ENCODE assay signal across 9 mouse cellular contexts in the genomic region with DNA sequence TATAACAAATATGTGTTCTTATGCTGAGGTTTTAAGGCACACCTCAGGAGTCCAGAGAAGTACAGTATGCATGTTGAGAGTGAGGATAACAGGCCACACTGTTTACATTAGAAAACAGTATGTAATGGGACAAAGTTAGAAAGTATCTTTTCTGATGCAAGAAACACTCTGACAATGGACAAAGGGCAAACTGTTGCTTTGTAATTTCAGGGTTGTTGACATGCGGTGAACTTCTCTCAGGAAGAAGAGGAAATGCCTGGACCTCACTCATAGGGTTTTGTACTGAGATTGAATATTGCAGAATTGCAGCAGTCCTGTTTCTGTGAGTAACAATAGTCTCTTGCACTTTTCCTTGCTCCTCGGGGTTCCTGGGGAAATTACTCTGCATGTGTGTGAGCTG. TPM values are rescaled to one million over a fixed set of nuclear protein-coding genes. Genes with fewer than 3 reads are reported as not detected.
A peak's percentile ranks its signal among the peaks of the same experiment; 100 is the strongest.
DNase-seq lines count a peak whose midpoint lies in the region; ATAC-seq and TF ChIP-seq lines count a peak whose summit lies in the region.
"Had no signal": no experiment of that assay in that cellular context is flagged by ENCODE, and none has a peak within 500 bp of the region (broad histone marks: within the 10 kb centered on the region; RNA-seq: fewer than 3 reads in every experiment).

No protein-coding gene starts in this region.

- TF ChIP-seq CTCF in bone marrow macrophage, adult 2 months (IDR thresholded peaks at IDR 0.05; ENCODE audit: low read depth, low read length), result no peak

- H3K4me2 ChIP-seq in hindbrain, embryonic 15.5 days, result peak overlapping the region; percentile 68

- no peaks in the 10 kb centered on the region for H3K9me3 ChIP-seq in erythroblast, embryonic 14.5 days (ENCODE audit: control insufficient read depth, low read length)
- H3K9me3 ChIP-seq in hindbrain, embryonic 15.5 days, result no peaks in the 10 kb centered on the region

- H3K9ac ChIP-seq in hindbrain, embryonic 15.5 days, result peak overlapping the region; percentile 59

- H3K4me3 ChIP-seq in erythroblast, embryonic 14.5 days (replicated peaks), result peak overlapping the region; percentile 66
- 0 out of 2 replicates have a peak overlapping the region, but pooled peaks have one; percentile 23 for H3K4me3 ChIP-seq in bone marrow macrophage, adult 2 months (ENCODE audit: insufficient read depth, low read length)
- peak overlapping the region; percentile 52 for H3K4me3 ChIP-seq in hindbrain, embryonic 15.5 days

- no peak overlapping the region for H3K27ac ChIP-seq in bone marrow macrophage, adult 2 months (ENCODE audit: insufficient read depth, low read depth, low read length)
- no peak overlapping the region for H3K27ac ChIP-seq in hindbrain, embryonic 15.5 days (replicated peaks)

- peaks cover 53% of the 10 kb centered on the region for H3K4me1 ChIP-seq in erythroblast, embryonic 14.5 days (ENCODE audit: control insufficient read depth)
- peaks cover 3% of the 10 kb centered on the region; the same call in 1 of the 2 replicates for H3K4me1 ChIP-seq in bone marrow macrophage, adult 2 months (ENCODE audit: control insufficient read depth, insufficient read depth, low read length)
- peaks cover 15% of the 10 kb centered on the region for H3K4me1 ChIP-seq in hindbrain, embryonic 15.5 days (replicated peaks)

- DNase-seq in right cerebral cortex, postnatal 10 days (ENCODE audit: low spot score in 2 of 2), result no peak
- DNase-seq in kidney, adult 9 months, result no peak
- DNase-seq in kidney, postnatal 10 days, result no peak

- peaks cover 33% of the 10 kb centered on the region for H3K36me3 ChIP-seq in erythroblast, embryonic 14.5 days (ENCODE audit: control insufficient read depth)
- peaks cover 8% of the 10 kb centered on the region for H3K36me3 ChIP-seq in hindbrain, embryonic 15.5 days

- TF ChIP-seq POLR2A in bone marrow macrophage, adult 2 months (IDR thresholded peaks at IDR 0.05; ENCODE audit: borderline replicate concordance, low read depth, low read length), result no peak

- 22% methylated on average over 2 of the region's 2 CpGs for WGBS in hindbrain, embryonic 15.5 days

- no peaks in the 10 kb centered on the region for H3K27me3 ChIP-seq in erythroblast, embryonic 14.5 days (ENCODE audit: control insufficient read depth)
- H3K27me3 ChIP-seq in hindbrain, embryonic 15.5 days, result no peaks in the 10 kb centered on the region

- ATAC-seq in erythroblast, adult 5-6 weeks (replicated peaks; ENCODE audit: low FRiP score, poor library complexity, severe bottlenecking), result no peak
- no peak for ATAC-seq in hindbrain, embryonic 15.5 days (ENCODE audit: low FRiP score, low read depth)
- ATAC-seq in megakaryocyte-erythroid progenitor cell, adult 5-6 weeks (replicated peaks; ENCODE audit: low FRiP score, low TSS enrichment, poor library complexity, severe bottlenecking), result 0 out of 2 replicates have a peak, but pooled peaks have one; percentile 24

RNA-seq across cellular contexts. Expression of a gene that starts 0.9 kb away (rescaled TPM):
- polyA plus RNA-seq in erythroblast, embryonic 14.5 days (2012), result 0.02 and 0.03 TPM in 2 replicates
- total RNA-seq in erythroblast, adult 5-6 weeks (2015; ENCODE audit: low replicate concordance), result 0.63 and 10.2 TPM in 2 replicates
- 2.0 and 3.6 TPM in 2 replicates for total RNA-seq in erythroblast, adult 5-6 weeks (2017; ENCODE audit: low replicate concordance)
- 7.1 and 7.7 TPM in 2 replicates for polyA plus RNA-seq in bone marrow macrophage, adult 2 months (2012; ENCODE audit: insufficient read depth, insufficient read length, missing spikeins)
- 11.0 and 12.2 TPM in 2 replicates for polyA plus RNA-seq in hindbrain, embryonic 15.5 days (2015; fragmentation: Nextera tagmentation; extraction: Ambion mirVana)
- total RNA-seq in megakaryocyte-erythroid progenitor cell, adult 5-6 weeks (2014; fragmentation: Nextera tagmentation), result 8.0 and 9.4 TPM in 2 replicates
- total RNA-seq in megakaryocyte-erythroid progenitor cell, adult 5-6 weeks (2017), result 6.2 and 7.2 TPM in 2 replicates

RNA-seq across cellular contexts. Expression of a gene that starts 16.7 kb away (rescaled TPM):
- not detected in 2 replicates for polyA plus RNA-seq in erythroblast, embryonic 14.5 days (2012)
- total RNA-seq in erythroblast, adult 5-6 weeks (2015; ENCODE audit: low replicate concordance), result not detected in 2 replicates
- total RNA-seq in erythroblast, adult 5-6 weeks (2017; ENCODE audit: low replicate concordance), result 56.8 TPM in 1 of 2 replicates, not detected in the other
- polyA plus RNA-seq in bone marrow macrophage, adult 2 months (2012; ENCODE audit: insufficient read depth, insufficient read length, missing spikeins), result 8.6 and 13.6 TPM in 2 replicates
- 14.3 and 17.4 TPM in 2 replicates for polyA plus RNA-seq in hindbrain, embryonic 15.5 days (2015; fragmentation: Nextera tagmentation; extraction: Ambion mirVana)
- total RNA-seq in megakaryocyte-erythroid progenitor cell, adult 5-6 weeks (2014; fragmentation: Nextera tagmentation), result 12.7 TPM in 1 of 2 replicates, not detected in the other
- 69.3 TPM in 1 of 2 replicates, not detected in the other for total RNA-seq in megakaryocyte-erythroid progenitor cell, adult 5-6 weeks (2017)
- polyA plus RNA-seq: gonadal fat pad, adult 2 months had no signal

RNA-seq across cellular contexts. Expression of a gene that starts 22.2 kb away (rescaled TPM):
- polyA plus RNA-seq in erythroblast, embryonic 14.5 days (2012), result 0.07 and 0.16 TPM in 2 replicates
- total RNA-seq in erythroblast, adult 5-6 weeks (2015; ENCODE audit: low replicate concordance), result 0.42 and 2.7 TPM in 2 replicates
- total RNA-seq in erythroblast, adult 5-6 weeks (2017; ENCODE audit: low replicate concordance), result 1.1 and 1.7 TPM in 2 replicates
- 4.0 and 5.0 TPM in 2 replicates for polyA plus RNA-seq in bone marrow macrophage, adult 2 months (2012; ENCODE audit: insufficient read depth, insufficient read length, missing spikeins)
- 9.8 and 10.0 TPM in 2 replicates for polyA plus RNA-seq in hindbrain, embryonic 15.5 days (2015; fragmentation: Nextera tagmentation; extraction: Ambion mirVana)
- total RNA-seq in megakaryocyte-erythroid progenitor cell, adult 5-6 weeks (2014; fragmentation: Nextera tagmentation), result 4.5 and 6.3 TPM in 2 replicates
- total RNA-seq in megakaryocyte-erythroid progenitor cell, adult 5-6 weeks (2017), result 3.8 and 10.1 TPM in 2 replicates

RNA-seq across cellular contexts. Expression of a gene that starts 58.0 kb away (rescaled TPM):
- 0.05 and 0.10 TPM in 2 replicates for polyA plus RNA-seq in erythroblast, embryonic 14.5 days (2012)
- total RNA-seq in erythroblast, adult 5-6 weeks (2015; ENCODE audit: low replicate concordance), result 0.19 and 2.3 TPM in 2 replicates
- 1.1 and 4.3 TPM in 2 replicates for total RNA-seq in erythroblast, adult 5-6 weeks (2017; ENCODE audit: low replicate concordance)
- 4.7 and 5.9 TPM in 2 replicates for polyA plus RNA-seq in bone marrow macrophage, adult 2 months (2012; ENCODE audit: insufficient read depth, insufficient read length, missing spikeins)
- polyA plus RNA-seq in hindbrain, embryonic 15.5 days (2015; fragmentation: Nextera tagmentation; extraction: Ambion mirVana), result 11.8 and 12.3 TPM in 2 replicates
- 2.5 and 2.8 TPM in 2 replicates for total RNA-seq in megakaryocyte-erythroid progenitor cell, adult 5-6 weeks (2014; fragmentation: Nextera tagmentation)
- total RNA-seq in megakaryocyte-erythroid progenitor cell, adult 5-6 weeks (2017), result 2.4 and 4.3 TPM in 2 replicates
